Mouse (Mus musculus): ENCODE data around the gene Sox5.

Gene Sox5

GRCm38 (mm10) chr6:144336789-144337188 is 445.0 kb downstream of the Sox5 start:
- DNase-seq (ENCODE audit: low read depth, low spot score) = no peak

GRCm38 (mm10) chr6:144333146-144333545 is 448.6 kb downstream of the Sox5 start:
- DNase-seq (ENCODE audit: low read depth, low spot score) = no peak

GRCm38 (mm10) chr6:144332027-144332426 is 449.8 kb downstream of the Sox5 start:
- DNase-seq (ENCODE audit: low read depth, low spot score) = no peak

DNA sequence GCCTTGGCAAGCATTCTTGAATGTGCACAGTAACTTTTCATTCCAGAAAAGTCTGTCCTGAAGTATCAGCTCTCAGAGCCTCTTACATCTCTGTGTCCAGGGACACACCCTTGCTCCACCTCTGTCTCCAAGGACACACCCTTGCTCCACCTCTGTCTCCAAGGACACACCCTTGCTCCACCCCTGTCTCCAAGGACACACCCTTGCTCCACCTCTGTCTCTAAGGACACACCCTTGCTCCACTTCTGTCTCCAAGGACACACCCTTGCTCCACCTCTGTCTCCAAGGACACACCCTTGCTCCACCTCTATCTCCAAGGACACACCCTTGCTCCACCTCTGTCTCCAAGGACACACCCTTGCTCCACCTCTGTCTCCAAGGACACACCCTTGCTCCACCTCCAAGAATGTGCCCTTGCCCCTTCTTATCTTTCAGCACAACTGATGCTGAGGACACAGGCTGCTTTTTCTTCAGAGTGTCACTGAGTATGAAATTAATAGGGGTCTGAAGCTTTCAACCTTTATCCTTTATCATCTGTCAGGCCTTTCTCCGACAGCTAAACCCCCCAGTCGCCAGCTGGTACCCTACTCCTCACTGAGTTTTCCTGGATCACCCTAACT is 452.4 kb downstream of the Sox5 start:
- DNase-seq (ENCODE audit: low read depth, low spot score) = no peak

- no peak for DNase-seq (ENCODE audit: low read depth, low spot score)
Observed at GRCm38 (mm10) chr6:144328779-144329178, 453.0 kb downstream of the Sox5 start.

GRCm38 (mm10) chr6:144326817-144327216 is 455.0 kb downstream of the Sox5 start:
- no peak for DNase-seq (ENCODE audit: low read depth, low spot score)

- no peak for DNase-seq (ENCODE audit: low read depth, low spot score)
Observed at GRCm38 (mm10) chr6:144323372-144323771, 458.4 kb downstream of the Sox5 start.

DNA sequence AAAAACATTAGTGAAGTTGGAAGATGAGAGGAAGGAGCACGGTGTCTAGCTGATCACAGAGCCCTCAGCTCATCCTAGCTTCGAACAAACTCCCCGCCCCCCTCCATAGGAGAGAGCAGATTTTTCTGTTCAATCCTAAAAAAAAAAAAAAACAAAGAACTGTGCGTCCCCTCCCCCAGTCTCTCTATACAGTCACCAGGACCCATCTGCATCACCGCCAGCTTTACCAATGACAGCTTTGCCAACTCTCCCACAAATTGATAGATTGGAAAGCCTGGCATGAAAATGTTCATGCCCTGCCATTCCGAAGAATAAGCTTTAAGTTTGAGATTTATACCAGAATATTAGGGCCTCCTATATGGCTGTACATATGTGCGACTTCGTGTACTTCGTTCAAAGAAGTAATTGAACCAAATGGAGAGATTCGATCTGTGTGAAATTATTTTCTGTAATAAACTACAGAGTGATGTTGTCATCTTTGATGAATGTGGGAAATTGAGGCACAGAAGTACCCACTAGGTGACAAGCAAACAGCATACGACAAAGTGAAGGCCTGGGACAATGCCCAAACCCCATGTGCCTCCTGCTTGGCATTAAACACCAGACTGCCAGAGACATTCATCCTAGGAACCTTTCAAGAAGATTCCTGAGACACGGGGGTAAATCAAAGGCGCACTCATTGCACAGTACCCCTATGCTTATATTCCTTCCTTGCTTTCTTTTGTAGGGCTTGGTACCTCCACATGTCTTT is 459.3 kb downstream of the Sox5 start:
- DNase-seq (ENCODE audit: low read depth, low spot score) = no peak

- no peak for DNase-seq (ENCODE audit: low read depth, low spot score)
Observed at GRCm38 (mm10) chr6:144320327-144320726, 461.4 kb downstream of the Sox5 start.

- DNase-seq (ENCODE audit: low read depth, low spot score) = no peak
Observed at GRCm38 (mm10) chr6:144319717-144320116, 462.1 kb downstream of the Sox5 start.

DNA sequence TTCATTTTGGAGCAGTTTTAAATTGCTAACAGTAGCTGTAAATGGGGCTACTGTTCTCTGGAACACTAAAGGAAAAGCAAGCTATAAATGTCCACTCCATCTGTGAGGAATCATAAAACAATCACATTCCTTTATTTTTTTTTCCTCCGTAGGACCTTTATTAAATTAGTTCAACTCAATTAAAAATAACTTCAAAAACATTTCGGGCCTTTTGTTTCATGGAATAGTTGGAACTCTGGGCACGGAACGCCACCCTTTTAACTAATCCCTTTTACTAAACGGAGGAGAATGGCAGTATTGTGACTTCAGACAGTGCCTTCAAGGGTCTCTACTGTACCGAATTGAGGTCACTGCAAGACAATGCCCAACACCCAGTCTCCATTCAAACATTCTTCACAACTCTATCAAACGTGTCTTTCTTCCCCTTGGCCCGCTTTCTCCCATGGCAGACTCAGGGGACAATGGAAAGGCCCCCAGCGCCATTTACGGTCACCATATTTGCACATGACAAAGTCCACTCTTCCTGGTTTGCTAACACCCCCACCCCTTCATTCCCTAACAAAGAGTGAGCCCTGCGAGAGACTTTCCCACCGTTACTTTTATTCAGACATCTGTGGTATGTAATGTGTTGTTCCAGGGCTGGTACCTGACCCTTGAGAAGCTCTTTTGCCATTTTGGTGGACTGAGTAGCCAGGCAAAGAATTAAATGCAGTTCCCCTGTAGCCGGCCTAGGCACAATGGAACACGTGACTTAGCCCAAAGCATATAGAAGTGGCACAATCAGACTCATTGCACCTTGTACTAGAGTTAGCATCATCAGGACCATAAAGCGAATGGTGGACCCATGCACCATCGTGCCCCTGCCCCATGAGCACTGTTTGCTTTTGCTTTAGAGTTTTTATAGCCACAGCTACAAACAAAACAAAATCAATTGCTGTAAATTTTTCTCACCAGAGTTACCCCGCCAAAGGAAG is 468.7 kb downstream of the Sox5 start:
- DNase-seq (ENCODE audit: low read depth, low spot score) = peak; percentile 24

DNA sequence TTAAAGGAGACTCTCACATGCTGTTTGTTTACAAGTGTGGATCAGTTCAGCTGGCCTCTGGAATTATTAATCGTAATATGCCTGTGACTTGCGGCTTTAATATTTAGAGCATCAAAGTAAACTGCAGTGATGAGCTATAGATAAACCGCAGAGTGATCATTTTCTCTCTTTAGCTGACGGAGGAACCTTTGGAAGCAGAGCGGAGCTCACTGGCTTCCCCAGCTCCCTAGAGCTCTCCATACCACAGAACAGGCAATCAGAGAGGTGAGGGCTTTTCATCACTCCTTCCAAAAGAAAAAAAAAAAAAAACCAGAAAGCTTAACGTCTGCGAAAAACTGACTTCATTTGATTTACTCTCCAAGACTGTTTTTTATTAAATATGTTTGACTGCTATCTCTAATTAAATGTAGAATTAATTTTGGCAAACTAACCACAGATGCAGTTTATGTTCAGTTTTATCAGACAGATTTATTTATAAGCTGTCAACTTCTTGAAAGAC is 469.4 kb downstream of the Sox5 start:
- DNase-seq (ENCODE audit: low read depth, low spot score) = no peak

- no peak for DNase-seq (ENCODE audit: low read depth, low spot score)
Observed at GRCm38 (mm10) chr6:144311754-144312153, 470.0 kb downstream of the Sox5 start.

- DNase-seq (ENCODE audit: low read depth, low spot score) = no peak
Observed at GRCm38 (mm10) chr6:144309171-144309570, 472.6 kb downstream of the Sox5 start.

GRCm38 (mm10) chr6:144307551-144308149 is 474.1 kb downstream of the Sox5 start:
- no peak for DNase-seq (ENCODE audit: low read depth, low spot score)

- no peak for DNase-seq (ENCODE audit: low read depth, low spot score)
Observed at GRCm38 (mm10) chr6:144302823-144303222, 479.0 kb downstream of the Sox5 start.

- no peak for DNase-seq (ENCODE audit: low read depth, low spot score)
Observed at GRCm38 (mm10) chr6:144301082-144301481, 480.7 kb downstream of the Sox5 start.

GRCm38 (mm10) chr6:144299503-144299858 is 482.3 kb downstream of the Sox5 start:
- DNase-seq (ENCODE audit: low read depth, low spot score) = peak; percentile 19

- DNase-seq (ENCODE audit: low read depth, low spot score) = no peak
Observed at GRCm38 (mm10) chr6:144298641-144299502, 482.9 kb downstream of the Sox5 start.

DNA sequence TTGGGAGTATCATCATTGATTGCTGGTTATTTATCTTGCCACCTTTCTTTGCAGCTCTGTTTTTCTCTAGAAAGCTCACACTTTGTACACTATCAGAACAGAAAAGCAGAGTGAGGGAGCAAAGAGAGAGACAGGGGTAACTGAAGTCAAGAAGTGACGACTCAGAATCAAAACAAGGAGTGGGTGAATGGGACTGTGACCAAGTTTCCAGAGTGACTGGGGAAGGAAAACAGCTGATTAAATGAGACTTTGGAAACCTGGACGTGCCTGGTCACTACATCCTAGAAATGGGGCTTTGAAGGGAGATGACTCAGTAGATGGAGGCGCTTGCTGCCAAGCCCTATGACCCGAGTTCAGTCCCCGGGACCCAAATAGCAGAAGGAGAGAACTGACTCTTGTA is 483.9 kb downstream of the Sox5 start:
- DNase-seq (ENCODE audit: low read depth, low spot score) = no peak

DNA sequence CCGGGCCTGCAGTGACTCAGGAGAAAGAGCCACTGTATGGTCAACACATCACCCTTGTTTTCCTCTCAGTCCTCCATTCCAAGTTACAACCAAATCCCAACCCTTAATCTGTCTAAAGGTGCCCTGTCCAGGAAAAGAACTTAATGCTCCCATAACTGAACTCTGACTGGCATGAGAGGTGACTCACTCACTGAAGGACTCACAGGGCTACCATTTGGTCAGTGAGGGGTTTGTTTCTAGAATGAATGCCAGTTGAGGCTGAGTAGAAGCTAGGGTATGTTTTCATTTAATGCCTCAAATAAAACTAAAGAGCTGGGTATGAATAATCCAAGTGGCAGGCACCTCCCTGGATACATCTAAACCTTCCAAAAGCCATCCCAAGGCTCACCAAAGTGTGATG is 484.6 kb downstream of the Sox5 start:
- no peak for DNase-seq (ENCODE audit: low read depth, low spot score)
